Mouse (Mus musculus) embryonic facial prominence, embryonic 13.5 days (tissue): ENCODE measurements around the gene Vps45. TPM values are rescaled to one million over a fixed set of nuclear protein-coding genes. Genes with fewer than 3 reads are reported as not detected.

Source experiments
- ATAC-seq: fragments of 200-750 bp; cut with Nextera tagmentation; 2 replicates; pipeline ENCODE4 v1.8.0; 2017; ENCODE audit warnings: low read depth; ENCODE audit not compliant: insufficient number of reproducible peaks, insufficient read depth, low FRiP score, low TSS enrichment
- H3K27ac ChIP-seq: fragments of 300-500 bp; sonication (generic); 2 replicates; pipeline ENCODE4 v1.5.1; 2015; ENCODE audit warnings: moderate library complexity, mild to moderate bottlenecking, inconsistent platforms
- H3K27me3 ChIP-seq: fragments of 300-500 bp; sonication (generic); 2 replicates; pipeline ENCODE4 v1.6.1; 2015; ENCODE audit warnings: mild to moderate bottlenecking, inconsistent platforms
- H3K36me3 ChIP-seq: fragments of 300-500 bp; sonication (generic); 2 replicates; pipeline ENCODE4 v1.6.1; 2015; ENCODE audit warnings: mild to moderate bottlenecking, inconsistent platforms
- H3K4me1 ChIP-seq: fragments of 300-500 bp; sonication (generic); 2 replicates; pipeline ENCODE4 v1.6.1; 2015; ENCODE audit warnings: inconsistent platforms
- H3K4me2 ChIP-seq: fragments of 300-500 bp; sonication (generic); 2 replicates; pipeline ENCODE4 v1.6.1; 2015; ENCODE audit warnings: moderate library complexity, mild to moderate bottlenecking, inconsistent platforms
- H3K4me3 ChIP-seq: fragments of 300-500 bp; sonication (generic); 2 replicates; pipeline ENCODE4 v1.5.1; 2015; ENCODE audit warnings: mild to moderate bottlenecking, inconsistent platforms
- H3K9ac ChIP-seq: fragments of 300-500 bp; sonication (generic); 2 replicates; pipeline ENCODE4 v1.6.1; 2015; ENCODE audit warnings: mild to moderate bottlenecking, inconsistent platforms
- H3K9me3 ChIP-seq: fragments of 300-500 bp; sonication (generic); 2 replicates; pipeline ENCODE4 v1.6.1; 2016; ENCODE audit warnings: inconsistent platforms
- WGBS: fragments of 180-500 bp; shearing (Covaris S2); methylation state at CpG from one replicate; pipeline ENCODE4 v1.1.7; 2015; ENCODE audit warnings: mixed read lengths; 5-methylcytosine and 5-hydroxymethylcytosine counted together
- polyA plus RNA-seq: library from polyadenylated mRNA; unstranded; fragments of >200 nt; fragmentation: Nextera tagmentation; extraction: Ambion mirVana; gene quantifications from 2 replicates; pipeline ENCODE4 v1.2.1, GENCODE M21; 2015

The Vps45 gene
- polyA plus RNA-seq, 1 experiment from 2014 or later: 41.1 TPM

GRCm38 (mm10) chr3:96072921-96073486, 14.7 kb upstream of the Vps45 start:
- H3K27ac ChIP-seq: no peak overlapping the region
- H3K4me2 ChIP-seq: no peak overlapping the region
- no peak for ATAC-seq
- H3K4me1 ChIP-seq: no peaks in the 10 kb centered on the region
- no peaks in the 10 kb centered on the region for H3K9me3 ChIP-seq
- no peak overlapping the region for H3K9ac ChIP-seq
- H3K4me3 ChIP-seq: no peak overlapping the region
- H3K36me3 ChIP-seq: no peaks in the 10 kb centered on the region
- no peaks in the 10 kb centered on the region for H3K27me3 ChIP-seq
- 65% methylated on average over 12 of the region's 12 CpGs for WGBS

DNA sequence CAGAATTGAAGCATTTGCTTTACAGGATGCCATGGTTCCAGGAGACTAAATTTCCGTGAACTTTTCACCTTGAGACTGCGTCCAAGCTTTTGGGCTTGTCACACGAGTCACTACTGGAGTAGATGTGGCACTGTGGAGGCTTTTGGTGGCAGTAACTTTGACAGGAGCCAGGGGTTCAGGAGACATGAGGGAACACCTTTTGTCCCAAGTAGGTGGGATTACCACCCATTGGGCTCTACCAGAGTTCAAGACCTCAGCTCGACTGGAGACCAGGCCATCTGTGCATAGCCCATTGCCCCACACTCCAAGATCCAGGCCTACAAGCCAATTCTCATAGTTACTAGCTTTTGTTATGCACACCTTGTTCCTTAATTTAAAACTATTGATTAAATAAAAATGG, 12.0 kb upstream of the Vps45 start:
- no peak for ATAC-seq
- Histone ChIP-seq H3K27me3 (no peaks in the 10 kb centered on the region), H3K9me3 (no peaks in the 10 kb centered on the region), H3K36me3 (no peaks in the 10 kb centered on the region), H3K4me2 (no peak overlapping the region), H3K27ac (no peak overlapping the region), H3K4me3 (no peak overlapping the region), H3K9ac (no peak overlapping the region), H3K4me1 (no peaks in the 10 kb centered on the region)
- WGBS: 82% methylated on average over 4 of the region's 4 CpGs

DNA sequence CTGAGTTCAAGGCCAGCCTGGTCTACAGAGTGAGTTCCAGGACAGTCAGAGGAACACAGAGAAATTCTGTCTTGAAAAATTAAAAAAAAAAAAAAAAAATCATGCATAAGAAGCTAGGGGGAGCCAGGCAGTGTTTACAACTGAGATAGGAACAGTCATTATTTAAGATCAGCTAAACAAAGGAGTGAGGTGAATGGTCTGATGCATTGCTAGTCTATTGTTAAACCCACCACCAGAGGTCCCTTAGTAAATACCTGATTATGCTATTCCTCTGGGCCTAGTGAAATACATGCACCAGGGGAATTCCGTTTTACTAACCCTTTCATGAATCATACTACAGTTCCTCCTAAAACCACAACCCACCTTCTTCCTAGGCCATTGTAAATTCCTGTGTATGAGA, 11.3 kb upstream of the Vps45 start:
- Histone ChIP-seq H3K9me3 (no peaks in the 10 kb centered on the region), H3K27me3 (no peaks in the 10 kb centered on the region), H3K9ac (no peak overlapping the region), H3K4me2 (no peak overlapping the region), H3K36me3 (no peaks in the 10 kb centered on the region), H3K4me1 (no peaks in the 10 kb centered on the region), H3K27ac (no peak overlapping the region), H3K4me3 (no peak overlapping the region)
- no peak for ATAC-seq
- 66% methylated on average over 1 of the region's 1 CpGs for WGBS

- Histone ChIP-seq H3K27me3 (no peaks in the 10 kb centered on the region), H3K27ac (no peak overlapping the region), H3K4me1 (no peaks in the 10 kb centered on the region), H3K9ac (no peak overlapping the region), H3K36me3 (no peaks in the 10 kb centered on the region), H3K4me3 (no peak overlapping the region), H3K4me2 (no peak overlapping the region), H3K9me3 (no peaks in the 10 kb centered on the region)
- no peak for ATAC-seq
- 92% methylated on average over 6 of the region's 6 CpGs for WGBS
These were observed 10.8 kb upstream of the Vps45 start for GRCm38 (mm10) chr3:96069046-96069445.

DNA sequence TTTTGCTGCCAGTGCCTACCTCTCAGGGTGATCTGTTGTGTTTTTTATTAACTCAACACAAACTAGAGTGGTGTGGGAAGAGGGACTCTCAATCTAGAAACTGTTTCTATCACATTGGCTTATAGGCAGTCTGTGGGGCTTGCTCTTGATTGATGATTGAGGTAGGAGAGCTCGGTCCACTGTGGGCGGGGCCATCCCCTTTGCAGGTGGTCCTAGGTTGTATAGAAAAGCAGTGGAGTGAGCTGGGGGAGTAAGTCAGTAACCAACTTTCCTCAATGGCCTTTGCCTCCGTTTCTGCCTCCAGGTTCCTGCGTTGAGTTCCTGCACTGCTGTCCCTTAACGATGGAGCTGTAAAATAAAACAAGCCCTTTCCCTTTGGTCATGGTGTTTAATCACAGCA, 8.5 kb upstream of the Vps45 start:
- ATAC-seq: no peak
- H3K27me3 ChIP-seq: no peaks in the 10 kb centered on the region
- H3K9me3 ChIP-seq: no peaks in the 10 kb centered on the region
- H3K9ac ChIP-seq: no peak overlapping the region
- WGBS: 78% methylated on average over 5 of the region's 5 CpGs
- H3K4me2 ChIP-seq: no peak overlapping the region
- H3K27ac ChIP-seq: no peak overlapping the region
- H3K36me3 ChIP-seq: no peaks in the 10 kb centered on the region
- H3K4me1 ChIP-seq: no peaks in the 10 kb centered on the region
- no peak overlapping the region for H3K4me3 ChIP-seq

DNA sequence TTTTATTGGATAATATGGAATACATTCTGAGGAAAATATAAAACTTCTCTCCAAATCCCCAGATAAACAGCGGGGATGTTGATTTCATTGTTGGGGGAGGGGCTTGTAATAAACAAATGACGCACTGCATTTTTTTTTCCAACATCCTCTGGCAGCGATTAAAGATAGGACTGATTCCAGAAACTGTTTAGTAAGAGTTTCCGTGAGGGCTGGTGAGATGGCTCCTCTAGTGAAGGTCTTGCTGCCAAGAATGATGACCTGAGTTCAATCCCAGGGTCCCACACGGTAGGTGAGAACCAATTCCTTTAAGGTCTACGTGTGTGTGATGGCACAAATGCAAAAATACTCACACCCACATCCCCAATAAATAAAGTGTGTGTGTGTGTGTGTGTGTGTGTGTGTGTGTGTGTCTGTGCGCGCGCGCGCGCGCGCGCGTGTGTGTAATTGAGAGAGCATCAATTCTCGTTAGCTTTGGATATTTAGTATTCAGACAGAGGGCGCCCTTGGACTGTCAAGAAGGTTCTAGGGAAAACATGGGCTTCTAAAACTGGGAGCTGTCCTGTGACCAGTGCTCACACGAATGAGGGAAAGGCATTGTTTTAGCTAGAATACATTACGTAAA, 7.6 kb upstream of the Vps45 start:
- WGBS: 33% methylated on average over 20 of the region's 20 CpGs
- Histone ChIP-seq H3K4me3 (peak overlapping the region; percentile 30), H3K27ac (no peak overlapping the region)

GRCm38 (mm10) chr3:96065147-96065546, 6.9 kb upstream of the Vps45 start:
- Histone ChIP-seq H3K9ac (0 out of 2 replicates have a peak overlapping the region, but pooled peaks have one; percentile 21), H3K27me3 (no peaks in the 10 kb centered on the region), H3K4me3 (peak overlapping the region; percentile 30; the same call in 1 of the 2 replicates), H3K36me3 (no peaks in the 10 kb centered on the region), H3K9me3 (no peaks in the 10 kb centered on the region), H3K4me2 (peak overlapping the region; percentile 51), H3K4me1 (no peaks in the 10 kb centered on the region), H3K27ac (peak overlapping the region; percentile 51; the same call in 1 of the 2 replicates)
- 16% methylated on average over 4 of the region's 4 CpGs for WGBS
- ATAC-seq: no peak

More for the DNA sequence above, 7.6 kb upstream of the Vps45 start:
- Histone ChIP-seq H3K9ac (0 out of 2 replicates have a peak overlapping the region, but pooled peaks have one; percentile 17), H3K27me3 (no peaks in the 10 kb centered on the region), H3K4me2 (peak overlapping the region; percentile 51), H3K9me3 (no peaks in the 10 kb centered on the region), H3K36me3 (no peaks in the 10 kb centered on the region), H3K4me1 (no peaks in the 10 kb centered on the region)
- no peak for ATAC-seq

GRCm38 (mm10) chr3:96064217-96064616, 6.0 kb upstream of the Vps45 start:
- Histone ChIP-seq H3K27ac (no peak overlapping the region), H3K9ac (no peak overlapping the region), H3K4me1 (no peaks in the 10 kb centered on the region), H3K4me2 (no peak overlapping the region), H3K36me3 (no peaks in the 10 kb centered on the region), H3K27me3 (no peaks in the 10 kb centered on the region), H3K9me3 (no peaks in the 10 kb centered on the region), H3K4me3 (no peak overlapping the region)
- no peak for ATAC-seq
- WGBS: 86% methylated on average over 3 of the region's 3 CpGs

DNA sequence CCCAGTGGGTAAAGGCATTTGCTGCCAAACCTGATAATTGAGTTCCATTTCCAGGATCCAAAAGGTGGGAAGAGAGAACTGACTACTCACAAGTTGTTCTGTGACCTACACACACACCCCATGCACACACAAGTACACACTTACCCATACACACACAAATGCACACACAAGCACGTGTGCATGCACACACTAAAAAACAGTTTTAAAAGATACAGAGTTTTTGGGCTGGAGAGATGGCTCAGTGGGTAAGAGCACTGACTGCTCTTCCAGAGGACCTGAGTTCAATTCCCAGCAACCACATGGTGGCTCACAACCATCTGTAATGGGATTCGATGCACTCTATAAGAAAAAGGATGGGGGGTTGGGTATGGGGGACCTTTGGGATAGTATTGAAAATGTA, 5.0 kb upstream of the Vps45 start:
- H3K9me3 ChIP-seq: no peaks in the 10 kb centered on the region
- H3K9ac ChIP-seq: no peak overlapping the region
- no peak overlapping the region for H3K4me2 ChIP-seq
- H3K27me3 ChIP-seq: no peaks in the 10 kb centered on the region
- 82% methylated on average over 2 of the region's 2 CpGs for WGBS
- no peaks in the 10 kb centered on the region for H3K36me3 ChIP-seq
- no peak for ATAC-seq
- H3K4me3 ChIP-seq: no peak overlapping the region
- peaks cover 4% of the 10 kb centered on the region for H3K4me1 ChIP-seq
- H3K27ac ChIP-seq: no peak overlapping the region

- no peak overlapping the region for H3K4me3 ChIP-seq
- WGBS: 72% methylated on average over 1 of the region's 1 CpGs
- no peaks in the 10 kb centered on the region for H3K27me3 ChIP-seq
- H3K9me3 ChIP-seq: no peaks in the 10 kb centered on the region
- no peak overlapping the region for H3K27ac ChIP-seq
- peaks cover 14% of the 10 kb centered on the region for H3K4me1 ChIP-seq
- ATAC-seq: no peak
- no peak overlapping the region for H3K9ac ChIP-seq
- no peak overlapping the region for H3K4me2 ChIP-seq
- peaks cover 5% of the 10 kb centered on the region; the same call in 1 of the 2 replicates for H3K36me3 ChIP-seq
These were observed 1.9 kb upstream of the Vps45 start for GRCm38 (mm10) chr3:96060146-96060545.

DNA sequence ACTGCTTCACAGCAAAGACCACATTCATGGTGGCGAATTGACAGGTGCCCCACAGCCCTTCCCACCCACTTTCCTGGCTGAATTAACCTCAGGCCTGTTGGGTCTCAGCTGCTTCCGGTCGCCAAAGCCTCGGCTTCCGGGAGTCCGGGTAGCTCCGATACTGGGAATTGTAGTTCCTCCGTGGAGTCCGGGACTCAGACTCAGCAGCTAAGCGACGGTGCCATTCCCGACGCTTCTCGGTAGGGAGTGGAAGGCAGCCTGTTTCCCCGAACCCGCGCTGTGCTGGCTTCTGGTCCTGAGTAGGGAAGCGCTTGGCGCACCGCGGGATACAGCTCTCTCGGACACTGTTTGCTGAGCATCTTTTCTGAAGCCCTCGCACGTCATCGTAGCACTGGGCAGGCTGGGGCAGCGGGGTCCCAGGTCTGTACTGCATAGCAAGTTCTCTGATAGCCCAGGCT, 490 bp downstream of the Vps45 start:
- peak overlapping the region; percentile 72 for H3K4me3 ChIP-seq
- peaks cover 14% of the 10 kb centered on the region for H3K4me1 ChIP-seq
- peak; percentile 89 for ATAC-seq
- H3K4me2 ChIP-seq: peak overlapping the region; percentile 78
- H3K27ac ChIP-seq: peak overlapping the region; percentile 96
- under 1% methylated on average over 26 of the region's 26 CpGs for WGBS
- H3K9ac ChIP-seq: peak overlapping the region; percentile 79
- peaks cover 13% of the 10 kb centered on the region; the same call in 1 of the 2 replicates for H3K36me3 ChIP-seq
- H3K9me3 ChIP-seq: no peaks in the 10 kb centered on the region
- no peaks in the 10 kb centered on the region for H3K27me3 ChIP-seq

DNA sequence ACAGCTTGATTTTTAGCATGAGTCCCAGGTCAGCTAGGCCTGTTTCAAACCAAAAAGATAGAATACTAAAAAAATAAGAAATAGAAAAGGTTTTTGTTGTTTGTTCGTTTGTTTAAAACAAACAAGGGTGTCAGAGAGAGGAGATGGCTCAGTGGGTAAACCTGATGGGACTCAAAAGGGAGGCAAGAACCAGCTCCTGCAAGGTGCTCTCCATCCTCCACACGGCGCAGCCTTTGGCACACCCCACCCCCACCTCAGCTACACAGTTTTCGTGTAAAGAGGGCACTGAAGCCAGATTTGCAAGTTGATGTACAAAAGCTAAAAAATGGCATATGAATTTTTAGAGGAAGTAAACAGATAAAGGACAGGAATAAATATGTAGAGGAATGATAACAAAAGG, 2.2 kb downstream of the Vps45 start:
- Histone ChIP-seq H3K27ac (no peak overlapping the region), H3K9me3 (no peaks in the 10 kb centered on the region), H3K4me2 (no peak overlapping the region), H3K36me3 (peaks cover 15% of the 10 kb centered on the region; the same call in 1 of the 2 replicates), H3K4me1 (peaks cover 14% of the 10 kb centered on the region), H3K27me3 (no peaks in the 10 kb centered on the region), H3K4me3 (no peak overlapping the region), H3K9ac (peak overlapping the region; percentile 21; the same call in 1 of the 2 replicates)
- no peak for ATAC-seq
- WGBS: 87% methylated on average over 4 of the region's 4 CpGs
